Mouse (Mus musculus) retina, postnatal 1 day (tissue): ENCODE results near the gene Fev.

Experiments
- DNase-seq: peaks from one replicate; pipeline ENCODE4 v3.0.0-alpha.2; 2012

Fev gene

DNA sequence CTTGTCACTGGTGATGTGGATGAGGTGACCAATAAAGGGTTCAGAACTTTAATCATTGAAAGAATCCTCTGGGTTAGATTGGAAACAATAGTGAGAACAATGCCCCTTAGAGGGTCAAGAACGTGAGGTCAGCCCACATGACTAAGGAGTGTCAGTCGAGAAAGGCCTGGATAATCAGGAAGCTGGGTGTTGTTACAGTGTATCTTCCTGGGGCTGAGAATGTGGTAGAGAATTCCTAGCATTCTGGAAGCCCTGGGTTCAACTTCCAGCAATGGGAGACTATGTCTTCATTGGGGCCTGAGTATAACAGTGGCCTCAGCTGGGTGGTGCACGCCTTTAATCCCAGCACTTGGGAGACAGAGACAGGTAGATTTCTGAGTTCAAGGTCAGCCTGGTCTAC, 8.0 kb downstream of the Fev start:
- DNase-seq, result no peak

DNA sequence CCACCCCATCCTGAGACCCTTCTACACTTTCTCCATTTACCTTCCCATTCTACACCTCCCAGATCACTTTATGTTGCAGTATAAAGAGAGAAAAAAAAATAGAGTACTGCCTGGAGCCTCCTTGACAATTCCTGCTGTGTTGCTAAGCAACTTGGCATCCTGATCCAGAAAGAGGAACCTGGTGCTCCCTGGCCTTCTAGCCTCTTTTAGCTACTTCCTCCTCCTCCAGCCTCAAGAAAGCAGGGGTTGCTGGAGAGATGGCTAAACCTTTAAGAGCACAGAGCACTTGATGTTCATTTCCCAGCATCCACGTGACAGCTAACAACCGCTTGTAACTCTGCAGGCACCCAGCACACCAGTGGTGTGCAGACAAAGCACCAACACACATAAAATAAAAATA, 13.0 kb downstream of the Fev start:
- DNase-seq, result no peak

DNA sequence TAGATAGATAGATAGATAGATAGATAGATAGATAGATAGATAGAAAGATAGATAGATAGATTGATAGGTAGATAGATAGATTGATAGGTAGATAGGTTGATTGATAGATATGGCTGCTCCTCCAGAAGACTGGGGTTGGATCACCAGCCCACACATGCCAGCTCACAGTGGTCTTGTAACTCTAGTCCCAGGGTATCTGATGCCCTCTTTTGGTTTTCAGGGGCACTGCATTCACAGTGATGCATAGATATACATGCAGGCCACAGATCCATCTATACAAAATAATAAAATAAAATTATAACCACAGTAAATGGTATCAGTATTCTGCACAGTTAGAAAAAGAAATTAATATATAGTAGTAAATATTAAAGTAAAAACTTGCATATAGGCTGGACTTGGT, 23.4 kb downstream of the Fev start:
- no peak for DNase-seq

DNA sequence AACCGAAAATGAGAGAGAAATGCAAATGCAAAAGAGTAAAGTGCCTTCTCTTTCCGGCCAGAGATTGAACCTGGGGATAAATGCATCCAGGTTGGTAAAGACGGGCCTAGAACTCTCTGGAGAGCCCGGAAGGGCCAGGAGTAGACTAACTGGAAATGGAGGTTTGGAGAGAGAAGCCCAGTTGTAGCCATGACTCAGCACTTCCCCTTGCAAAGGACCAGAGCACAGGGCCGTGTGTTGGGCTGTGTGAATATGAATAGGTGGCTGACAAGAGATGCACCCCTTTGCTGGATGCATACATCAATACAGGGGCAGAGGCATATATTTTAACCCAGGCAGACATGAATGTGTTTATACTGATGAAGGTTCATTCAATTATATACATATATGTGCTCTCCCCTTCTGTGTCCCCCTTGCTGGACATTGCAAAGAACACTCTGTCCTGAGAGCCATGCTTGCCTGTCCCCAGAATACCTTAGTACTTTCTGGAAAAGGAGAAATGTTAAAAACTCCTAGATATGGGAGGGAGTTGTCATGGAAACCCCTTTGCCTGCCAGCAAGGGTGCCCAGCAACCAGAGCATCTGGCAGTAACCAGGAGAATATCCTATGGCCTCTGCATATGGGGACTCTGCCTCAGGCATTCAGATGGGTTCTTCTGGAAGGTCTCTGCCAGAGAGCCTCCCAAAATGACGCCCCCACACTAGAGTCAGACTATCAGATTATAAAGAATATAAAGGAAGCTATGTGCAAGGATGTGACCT, 25.8 kb downstream of the Fev start:
- DNase-seq, result no peak

DNA sequence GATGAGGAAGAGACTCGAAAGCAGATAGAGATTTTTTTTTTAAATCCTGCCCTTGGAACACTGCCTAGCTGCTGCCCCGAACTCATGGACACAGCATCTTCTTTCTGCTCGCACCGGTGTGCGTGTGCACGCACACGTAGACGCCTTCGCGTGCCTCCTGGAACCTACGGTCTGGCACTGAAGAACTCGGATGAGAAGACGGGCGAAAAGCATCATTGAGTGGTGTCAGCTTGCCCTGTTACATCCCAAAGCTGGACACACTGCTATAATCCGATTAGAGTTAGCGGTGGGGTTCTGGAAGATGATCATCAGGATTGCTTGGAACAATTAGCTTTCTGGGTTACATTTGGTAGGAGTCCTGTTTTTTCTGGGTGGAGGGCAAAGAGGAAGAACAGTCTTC, 26.4 kb downstream of the Fev start:
- DNase-seq, result peak; percentile 55

DNA sequence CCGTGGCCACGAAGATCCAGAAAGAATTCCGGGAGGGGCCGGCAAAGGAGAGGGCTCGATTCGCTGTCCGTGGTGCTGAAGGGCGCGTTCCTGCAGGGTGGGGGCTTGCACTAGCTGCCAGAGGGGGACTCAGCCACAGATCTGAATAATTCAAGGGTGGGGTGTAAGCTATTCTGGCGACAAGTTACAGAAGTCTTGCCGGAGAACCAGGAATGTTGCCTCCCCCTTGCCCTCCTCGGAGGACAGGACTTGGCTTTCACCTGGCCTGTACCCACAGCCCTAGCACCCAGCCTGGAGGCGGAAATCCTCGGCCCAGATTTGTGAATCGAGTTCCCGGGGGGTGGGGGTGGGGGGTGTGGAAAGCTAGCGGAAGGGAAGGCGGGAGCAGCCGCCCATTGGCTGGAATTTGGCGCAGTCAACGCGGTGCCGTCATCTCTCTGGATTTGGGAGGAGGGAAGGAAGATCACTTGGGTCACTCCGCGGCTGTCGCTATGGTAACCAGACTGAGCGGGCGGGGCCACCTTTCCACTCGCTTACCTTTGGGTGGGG, 27.0 kb downstream of the Fev start:
- peak; percentile 92 for DNase-seq

DNA sequence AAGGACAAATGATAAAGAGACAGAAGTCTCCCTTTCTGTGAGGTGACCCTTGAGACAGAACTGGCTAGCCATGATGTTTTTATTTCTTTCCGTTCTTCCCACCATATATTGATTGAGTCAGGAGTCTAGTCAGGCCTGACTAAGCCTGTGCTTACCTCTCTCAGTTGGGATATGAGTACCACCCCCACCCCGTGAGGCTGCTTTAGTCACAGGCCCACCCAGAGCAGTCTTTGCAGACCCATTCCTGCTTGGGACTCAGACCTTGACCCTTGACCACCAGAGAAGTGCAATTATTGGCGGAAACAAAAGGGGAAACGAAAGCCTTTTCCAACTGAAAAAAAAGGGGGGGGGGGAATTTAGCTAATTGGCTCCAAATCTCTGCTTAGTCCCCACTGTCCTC, 27.5 kb downstream of the Fev start:
- no peak for DNase-seq

DNA sequence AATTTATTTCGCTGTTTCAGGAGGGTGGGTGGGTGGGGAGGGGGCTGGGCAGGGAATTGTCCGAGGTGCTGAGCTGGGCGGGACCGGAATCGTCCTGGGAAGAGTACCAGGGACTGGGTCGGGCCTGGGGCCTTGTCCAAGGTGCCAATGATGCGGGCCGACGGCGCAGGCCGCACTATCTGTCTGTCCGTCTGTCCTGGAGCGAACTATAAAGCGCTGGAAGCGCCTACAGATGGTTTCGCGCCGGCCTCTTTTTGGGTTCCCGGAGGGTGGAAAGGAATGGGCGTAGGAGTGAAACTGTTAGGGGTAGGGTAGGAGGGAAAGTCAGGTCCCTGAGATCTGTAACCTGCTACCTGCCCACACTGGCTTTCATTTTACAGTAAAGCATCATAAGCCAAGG, 28.0 kb downstream of the Fev start:
- DNase-seq, result no peak

DNA sequence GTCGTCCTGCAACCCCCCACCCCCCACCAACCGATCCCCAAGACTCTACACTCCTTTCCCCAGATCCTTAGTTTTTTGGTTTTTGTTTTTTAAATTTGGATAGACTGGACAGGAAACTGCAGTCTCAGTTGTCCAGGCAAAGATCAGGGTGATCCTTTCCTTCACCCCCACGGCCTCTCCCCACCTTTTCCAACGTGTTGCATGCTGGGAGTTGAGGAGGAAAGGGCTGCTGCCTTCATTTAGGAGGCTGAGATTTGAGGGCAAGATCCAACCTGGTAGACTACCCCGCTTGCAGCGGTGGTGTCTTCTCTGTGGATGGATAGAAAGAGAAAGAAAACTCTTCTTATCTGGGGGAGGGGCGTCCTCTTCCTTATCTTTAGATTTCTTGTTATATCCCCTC, 28.4 kb downstream of the Fev start:
- DNase-seq, result no peak

DNA sequence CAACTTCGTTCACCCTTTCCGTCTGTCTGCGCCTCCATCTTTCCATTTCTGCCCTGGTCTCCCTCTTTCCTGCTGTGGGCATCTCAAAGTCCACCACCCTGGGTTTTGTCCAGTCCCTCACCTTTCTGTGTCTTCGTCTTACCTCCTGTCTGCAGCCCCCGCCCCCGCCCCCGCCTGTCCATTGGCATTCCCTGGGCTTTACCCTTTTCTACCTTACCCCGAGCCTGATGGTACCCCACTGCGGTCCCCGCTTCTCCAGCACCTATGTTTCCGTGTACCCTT, 28.8 kb downstream of the Fev start:
- no peak for DNase-seq

DNA sequence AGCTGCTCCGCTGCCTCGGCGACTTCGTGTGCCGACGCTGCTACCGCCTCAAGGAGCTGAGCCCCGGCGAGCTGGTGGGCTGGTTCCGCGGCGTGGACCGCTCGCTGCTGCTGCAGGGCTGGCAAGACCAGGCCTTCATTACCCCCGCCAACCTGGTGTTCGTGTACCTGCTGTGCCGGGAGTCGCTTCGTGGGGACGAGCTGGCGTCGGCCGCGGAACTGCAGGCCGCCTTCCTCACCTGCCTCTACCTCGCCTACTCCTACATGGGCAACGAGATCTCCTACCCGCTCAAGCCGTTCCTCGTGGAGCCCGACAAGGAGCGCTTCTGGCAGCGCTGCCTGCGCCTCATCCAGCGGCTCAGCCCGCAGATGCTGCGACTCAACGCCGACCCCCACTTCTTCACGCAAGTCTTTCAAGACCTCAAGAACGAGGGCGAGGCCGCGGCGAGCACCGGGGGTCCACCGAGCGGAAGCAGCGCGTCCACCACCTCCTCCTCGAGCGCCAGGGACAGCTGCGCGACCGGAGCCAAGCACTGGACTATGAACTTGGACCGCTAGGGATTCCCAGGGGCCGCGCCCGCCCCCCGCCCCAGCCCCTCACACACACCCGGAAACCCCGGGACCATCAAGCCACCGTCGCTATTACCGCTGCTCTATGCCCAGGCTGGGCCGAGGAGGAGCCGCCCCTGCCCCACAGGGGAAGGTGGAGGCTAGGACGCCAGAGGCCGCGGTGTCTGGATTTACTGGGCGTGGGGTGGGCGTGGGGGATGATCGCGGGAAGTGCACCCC, 29.4 kb downstream of the Fev start:
- peak; percentile 46 for DNase-seq

DNA sequence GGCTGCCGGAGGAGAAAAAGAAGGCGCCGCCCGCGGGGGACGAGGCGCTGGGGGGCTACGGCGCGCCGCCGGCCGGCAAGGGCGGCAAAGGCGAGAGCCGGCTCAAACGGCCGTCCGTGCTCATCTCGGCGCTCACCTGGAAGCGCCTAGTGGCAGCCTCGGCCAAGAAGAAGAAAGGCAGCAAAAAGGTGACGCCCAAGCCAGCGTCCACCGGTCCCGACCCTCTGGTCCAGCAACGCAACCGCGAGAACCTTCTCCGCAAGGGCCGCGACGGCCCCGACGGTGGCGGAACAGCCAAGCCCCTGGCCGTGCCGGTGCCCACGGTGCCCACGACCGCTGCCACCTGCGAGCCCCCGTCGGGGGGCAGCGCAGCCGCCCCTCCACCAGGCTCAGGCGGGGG, 30.1 kb downstream of the Fev start:
- DNase-seq, result no peak

DNA sequence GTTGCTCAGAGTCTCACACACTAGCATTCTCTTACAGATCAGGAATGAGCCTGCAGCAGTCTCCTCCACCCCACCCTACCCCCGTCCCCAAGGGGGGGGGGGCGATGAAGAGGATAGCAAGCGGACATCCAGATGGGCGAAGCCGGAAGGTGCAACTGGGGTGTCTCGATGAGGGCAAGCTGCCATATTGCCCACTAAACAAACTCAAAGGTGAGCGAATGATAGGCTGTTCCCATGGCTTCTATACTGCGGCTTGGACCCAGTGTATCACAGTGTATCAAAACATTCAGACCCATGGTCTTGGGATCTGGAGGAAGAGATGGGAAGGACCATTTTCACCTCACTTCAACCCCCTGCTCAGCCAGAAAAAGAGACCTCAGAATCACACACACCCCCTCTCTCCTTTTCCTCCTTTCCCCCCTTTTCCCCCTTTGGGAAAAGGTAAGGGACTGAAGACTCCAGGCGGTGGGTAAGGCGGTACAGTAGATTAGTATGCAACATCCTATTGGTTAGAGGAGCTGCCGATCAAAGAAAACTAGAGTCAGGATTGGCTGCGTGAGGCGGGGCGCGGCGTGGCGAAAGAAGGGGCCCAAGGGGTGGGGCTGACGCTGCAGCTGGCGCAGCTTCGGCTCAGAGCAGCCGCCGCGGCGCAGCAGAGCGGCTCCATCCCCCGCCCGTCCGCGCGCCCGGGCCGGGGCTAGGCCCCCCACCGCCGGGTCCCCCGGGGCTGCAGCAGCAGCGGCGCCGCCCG, 30.7 kb downstream of the Fev start, which contains the start of gene Cdk5r2:
TSS of gene Cdk5r2 (plus strand) at position 629 of the 751 bp plus-strand sequence.
- DNase-seq, result peak; percentile 98

DNA sequence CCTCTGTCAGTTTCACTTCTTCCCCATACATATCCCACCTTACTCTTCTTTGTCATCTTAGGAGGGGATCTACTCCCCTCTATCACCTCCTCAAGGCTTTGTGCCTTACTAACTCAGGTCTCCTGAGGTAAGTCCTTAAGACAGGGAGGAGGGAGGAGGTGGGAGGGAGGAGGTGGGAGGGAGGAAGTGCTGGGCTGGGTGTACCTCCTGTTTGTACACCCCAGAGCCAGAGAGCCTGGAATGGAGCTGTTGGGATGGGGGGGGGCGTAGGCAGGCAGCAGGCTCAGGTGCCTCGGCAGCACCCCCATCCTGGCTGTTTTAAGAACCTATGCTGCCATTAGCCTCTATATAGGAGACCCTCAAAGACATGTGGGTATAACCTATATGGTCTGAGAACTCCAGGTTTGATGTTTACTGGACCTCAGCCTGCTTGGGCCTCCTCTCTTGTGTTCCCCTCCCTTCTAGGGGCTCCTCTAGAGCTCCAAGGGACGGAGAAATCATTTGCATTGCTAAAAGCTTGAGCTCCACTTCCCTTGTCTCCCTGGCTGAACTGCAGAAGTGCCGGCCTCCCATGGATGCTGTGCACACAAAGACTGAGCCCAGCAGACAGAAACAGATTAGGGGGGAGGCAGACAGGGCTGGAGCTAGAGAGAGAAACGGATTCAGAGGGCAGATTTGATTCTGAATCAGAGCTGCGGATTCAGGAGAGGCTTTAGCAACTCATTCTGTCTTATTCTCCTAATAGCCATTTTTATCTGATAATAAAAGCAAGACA, 34.0 kb downstream of the Fev start:
- DNase-seq, result peak; percentile 7

DNA sequence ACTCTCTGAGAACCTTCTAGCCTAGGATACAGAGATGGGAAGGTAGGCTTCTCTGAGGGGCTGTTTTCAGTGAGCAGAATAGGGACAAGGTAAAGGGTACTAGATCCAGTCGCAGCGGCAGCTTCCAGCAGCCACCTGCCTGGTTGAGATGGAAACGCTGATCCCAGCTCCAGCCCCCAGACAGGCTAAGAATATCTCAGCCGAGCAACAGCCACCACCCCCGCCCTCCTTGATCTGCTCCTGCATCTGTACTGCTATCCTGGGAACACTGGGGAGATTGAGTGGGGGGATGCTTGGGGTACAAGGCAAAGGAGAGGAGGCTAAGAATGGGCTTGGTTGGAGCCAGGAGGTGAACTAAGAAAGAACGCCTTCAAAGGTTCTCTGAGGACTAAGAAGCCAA, 35.0 kb downstream of the Fev start:
- DNase-seq, result peak; percentile 15

DNA sequence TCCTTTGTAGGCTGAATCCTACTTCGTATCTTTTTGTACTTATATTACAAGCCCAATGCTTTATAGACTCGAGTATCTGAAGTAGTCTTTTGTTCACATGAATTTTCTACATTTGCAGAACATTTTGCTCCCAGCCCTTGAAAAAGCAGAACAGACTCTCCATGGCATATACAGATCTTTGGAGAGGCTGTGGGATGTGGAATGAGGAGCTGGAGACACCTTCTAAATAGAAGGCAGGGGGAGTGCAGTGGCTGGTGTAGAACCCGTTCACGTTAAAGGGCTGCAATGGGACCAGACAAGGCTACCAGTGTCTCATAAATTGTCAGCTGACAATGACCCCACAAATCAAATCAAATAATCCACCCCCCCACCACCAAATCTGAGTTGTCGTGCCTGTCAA, 36.3 kb downstream of the Fev start:
- no peak for DNase-seq

DNA sequence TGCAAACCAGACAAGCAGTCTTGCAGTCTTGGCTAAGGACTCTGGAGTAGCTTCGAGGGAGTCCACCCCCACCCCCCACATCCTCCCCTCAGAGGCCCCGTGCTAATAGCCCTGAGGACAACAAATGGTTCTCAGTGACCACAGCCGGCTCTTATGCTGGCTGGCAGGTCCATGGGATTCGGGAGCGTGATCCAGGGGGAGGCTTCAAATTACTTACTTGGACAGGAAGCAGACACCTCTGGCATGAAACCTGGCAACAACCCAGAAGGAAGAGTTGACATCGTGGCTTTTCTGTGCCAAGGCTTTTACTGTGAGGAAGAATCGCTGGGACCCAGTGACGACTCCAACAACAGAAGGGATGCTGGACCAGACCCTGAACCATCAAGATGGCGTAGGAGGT, 38.9 kb downstream of the Fev start:
- peak; percentile 7 for DNase-seq

DNA sequence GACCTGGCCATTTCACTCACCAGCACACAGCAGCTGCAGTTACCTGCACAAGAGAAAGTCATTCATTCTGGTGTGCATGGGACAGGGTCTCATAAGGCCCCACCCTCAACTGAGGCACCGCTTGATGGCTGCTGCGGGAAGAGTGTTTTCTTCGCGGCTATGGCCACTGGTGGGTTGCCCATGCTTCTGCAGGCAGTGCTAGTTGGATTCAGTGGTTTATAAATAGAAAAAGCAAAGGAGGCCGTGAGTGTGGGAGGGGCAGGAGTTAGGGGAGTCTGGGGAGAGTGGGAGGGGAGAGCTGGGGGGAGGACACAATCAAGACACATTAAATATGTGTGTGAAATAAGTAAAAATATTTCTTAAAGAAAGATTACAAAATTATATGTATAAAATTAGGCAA, 42.1 kb downstream of the Fev start:
- DNase-seq, result no peak

DNA sequence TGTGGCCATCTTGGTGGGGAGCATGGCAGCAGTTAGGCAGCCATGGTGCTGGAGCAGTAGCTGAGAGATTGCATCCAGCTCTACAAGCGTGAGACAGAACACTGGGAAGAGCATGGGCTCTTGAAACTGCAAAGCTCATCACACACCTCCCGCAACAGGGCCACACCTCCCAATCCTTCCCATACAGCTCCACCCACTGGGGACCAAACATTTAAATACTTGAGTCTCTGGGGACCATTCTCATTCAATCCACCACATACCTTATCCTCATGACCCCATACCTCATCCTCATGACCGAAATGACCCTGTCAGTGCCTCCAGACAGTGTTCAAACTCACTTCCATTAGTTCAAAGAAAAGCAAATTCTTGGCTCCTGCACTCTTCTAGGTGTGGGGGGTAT, 52.0 kb downstream of the Fev start:
- DNase-seq, result no peak
